Mouse (Mus musculus) 3T3-L1 (cell line): ENCODE results near the gene Pecam1.
"Not testable (repeated sequence)": the region's sequence is repeated elsewhere in the genome, so short reads cannot be mapped to it uniquely, and the experiment has no call there.

ENCODE experiments used
- DNase-seq: peaks from one replicate; pipeline ENCODE4 v3.0.0-alpha.2; 2015; ENCODE audit warnings: low read depth, low spot score

Gene Pecam1

DNA sequence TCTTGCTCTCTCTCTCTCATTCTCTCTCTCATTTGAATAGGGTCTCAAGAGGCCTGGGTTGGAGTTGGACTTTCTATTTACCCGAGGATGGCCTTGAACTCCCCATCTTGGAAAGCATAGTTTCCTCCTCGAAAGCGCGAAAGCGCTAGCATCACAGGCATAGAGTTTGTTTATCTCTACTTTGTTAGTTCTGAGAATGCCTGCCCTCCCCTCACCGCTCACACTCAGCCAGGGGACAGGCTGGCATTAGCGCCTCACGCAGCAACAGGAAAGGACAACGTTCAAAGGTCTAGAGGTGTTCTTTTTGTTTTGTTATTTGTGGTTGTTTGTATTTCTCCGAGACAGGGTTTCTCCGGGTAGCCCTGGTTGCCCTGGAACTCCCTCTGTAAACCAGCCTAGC lies 82.6 kb downstream of the Pecam1 start:
- no peak for DNase-seq

DNA sequence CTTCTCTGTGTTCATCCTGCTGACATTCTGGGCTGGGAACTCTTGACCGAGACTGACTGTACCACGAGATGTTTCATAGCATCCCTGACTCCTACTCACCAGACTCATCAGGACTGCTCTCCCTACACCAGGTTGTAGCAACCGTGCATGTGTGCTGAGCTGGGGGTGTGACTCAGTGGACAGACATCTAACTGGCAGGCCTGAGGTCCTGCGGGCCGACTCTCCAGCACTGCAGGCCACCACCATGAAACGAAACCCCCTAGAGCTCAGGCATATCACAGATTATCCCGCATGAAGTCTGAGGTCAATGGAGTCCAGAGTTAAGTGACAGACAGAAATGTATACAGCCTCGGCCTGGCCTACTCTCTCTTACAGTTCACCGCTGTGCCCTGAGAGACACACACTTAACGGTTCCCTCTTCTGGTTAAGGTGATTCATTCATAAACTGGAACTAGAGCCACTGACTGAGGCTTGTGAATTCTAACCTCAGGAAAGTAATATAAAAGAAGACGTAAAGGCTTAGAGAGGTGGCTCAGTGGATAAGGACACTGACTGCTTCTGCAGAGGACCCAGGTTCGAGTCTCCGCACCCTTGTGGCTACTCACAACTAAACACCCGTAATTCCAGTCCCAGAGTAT lies 83.8 kb downstream of the Pecam1 start:
- DNase-seq: peak; percentile 66

DNA sequence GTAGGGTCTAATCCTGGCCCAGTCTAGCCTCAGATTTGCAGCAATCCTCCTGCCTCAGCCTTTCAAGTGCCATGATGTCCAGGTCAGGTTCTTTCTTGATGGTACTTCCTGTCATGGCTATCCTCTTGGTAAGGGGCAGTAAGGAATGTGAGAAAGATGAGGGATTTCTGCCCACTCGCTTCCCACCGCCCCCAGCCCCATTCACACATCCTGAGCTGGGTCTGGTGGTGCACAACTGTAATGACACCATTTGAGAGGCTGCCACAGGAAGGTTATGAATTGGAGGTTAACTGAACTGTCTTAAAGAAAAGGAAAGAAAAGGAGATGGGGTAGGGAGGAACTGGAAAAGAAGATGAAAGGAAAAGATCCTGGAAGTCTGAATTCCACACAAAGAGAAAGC lies 84.6 kb downstream of the Pecam1 start:
- DNase-seq: no peak

- no peak for DNase-seq
These were observed 85.1 kb downstream of the Pecam1 start for GRCm38 (mm10) chr11:106665328-106665727.

GRCm38 (mm10) chr11:106664691-106665090 lies 85.7 kb downstream of the Pecam1 start:
- DNase-seq: no peak

- DNase-seq: no peak
These were observed 86.6 kb downstream of the Pecam1 start for GRCm38 (mm10) chr11:106663838-106664237.

DNA sequence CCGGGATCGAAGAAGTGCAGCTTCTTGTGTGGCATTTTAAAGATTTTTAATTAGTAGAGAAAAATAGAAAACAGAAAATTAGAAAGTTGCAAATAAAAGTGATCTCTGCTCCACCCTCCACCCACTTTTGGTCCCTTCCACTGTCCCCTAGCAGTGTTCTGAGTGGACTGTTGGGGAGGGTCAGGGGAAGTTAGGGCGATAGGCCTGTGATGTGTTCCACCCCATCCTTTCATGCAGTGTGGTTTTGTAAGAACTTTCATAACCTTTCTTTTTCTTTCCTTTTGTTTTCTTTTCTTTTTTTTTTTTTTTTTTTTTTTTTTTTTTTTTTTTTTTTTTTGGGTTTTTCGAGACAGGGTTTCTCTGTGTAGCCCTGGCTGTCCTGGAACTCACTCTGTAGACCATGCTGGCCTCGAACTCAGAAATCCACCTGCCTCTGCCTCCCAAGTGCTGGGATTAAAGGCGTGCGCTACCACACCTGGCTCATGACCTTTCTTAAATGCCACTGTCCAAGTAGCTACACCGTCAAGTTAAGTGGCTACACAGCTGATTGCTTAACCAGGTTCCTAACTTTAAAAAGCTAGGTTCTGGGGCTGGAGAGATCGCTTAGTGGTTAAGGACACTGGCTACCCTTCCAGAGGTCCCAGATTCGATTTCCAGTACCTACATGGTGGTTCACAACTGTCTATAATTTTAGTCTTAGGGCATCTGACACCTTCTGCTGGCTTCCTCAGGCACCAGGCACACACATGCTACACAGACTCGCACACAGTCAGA lies 87.6 kb downstream of the Pecam1 start:
- DNase-seq: no peak

DNA sequence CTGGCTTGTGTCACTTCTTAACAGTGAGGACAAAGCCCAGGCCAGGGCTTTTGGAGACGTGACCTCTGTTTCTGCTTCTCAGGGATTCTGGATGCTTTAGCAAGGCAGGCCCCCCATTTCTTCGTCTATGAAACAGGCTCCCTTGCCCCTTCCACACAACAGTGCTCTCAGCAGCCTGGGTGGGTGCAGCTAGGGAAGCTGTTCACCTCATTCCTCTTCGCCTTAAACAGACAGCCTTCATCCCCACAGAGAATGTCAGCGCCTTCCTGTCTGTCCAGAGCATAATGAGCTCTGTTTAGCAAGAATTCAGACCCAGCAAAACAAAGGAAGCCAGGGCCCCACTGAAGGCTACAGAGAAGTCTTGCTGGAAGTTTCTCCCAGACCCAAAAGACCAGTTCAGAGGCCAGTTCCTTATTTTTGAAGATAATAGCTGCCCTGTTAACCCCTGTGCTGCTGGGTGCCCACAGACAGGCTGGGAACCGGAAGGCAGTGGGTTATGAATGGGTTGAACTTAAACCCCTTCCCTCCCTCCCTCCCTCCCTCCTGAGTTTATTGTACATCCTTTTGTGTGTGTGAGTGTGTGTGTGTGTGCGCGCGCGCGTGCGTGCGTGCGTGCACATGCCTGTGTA lies 89.9 kb downstream of the Pecam1 start:
- no peak for DNase-seq

- peak; percentile 64 for DNase-seq
These were observed 90.7 kb downstream of the Pecam1 start for GRCm38 (mm10) chr11:106659598-106660295.

DNA sequence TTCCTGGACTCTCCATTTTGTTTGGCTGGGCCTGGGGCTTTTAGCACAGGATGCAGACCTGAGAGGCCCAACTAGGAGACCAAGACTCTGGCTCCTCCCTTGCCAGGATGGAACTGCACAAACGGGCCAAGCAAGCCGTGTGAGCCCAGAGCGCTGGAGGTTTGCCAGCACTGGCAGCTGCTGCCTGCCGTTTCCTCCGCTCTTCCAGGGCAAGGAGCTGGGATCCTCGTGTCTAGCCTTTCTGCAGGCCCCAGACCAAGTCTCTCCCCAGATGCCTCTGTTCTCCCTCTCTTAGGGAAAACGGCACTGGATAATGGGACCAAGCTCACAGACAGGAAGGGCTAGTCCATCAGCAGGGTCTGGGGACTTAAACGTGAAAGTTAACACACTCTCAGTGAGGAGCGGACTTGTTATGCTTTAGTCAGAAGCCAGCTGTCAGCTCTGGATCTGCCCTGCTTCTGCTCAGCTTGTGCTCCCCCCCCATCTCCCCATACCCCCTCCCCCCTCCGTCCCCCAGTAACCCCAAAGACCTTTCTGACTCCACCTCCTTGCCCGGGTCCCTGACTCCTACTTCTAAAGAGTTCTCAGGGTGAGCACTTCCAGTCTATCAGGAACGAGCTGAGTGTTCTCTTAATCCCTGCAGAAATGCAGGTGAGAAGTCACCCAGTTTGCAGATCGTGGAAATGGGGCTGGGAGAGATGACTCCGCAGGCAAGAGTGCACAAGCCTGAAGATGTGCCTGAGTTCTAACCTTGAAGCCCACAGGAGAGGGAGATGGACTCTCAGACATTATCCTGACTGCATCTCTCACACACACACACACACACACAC lies 92.2 kb downstream of the Pecam1 start:
- DNase-seq: peak; percentile 62

- not testable (repeated sequence) for DNase-seq
These were observed 93.4 kb downstream of the Pecam1 start for GRCm38 (mm10) chr11:106656896-106657498.

DNA sequence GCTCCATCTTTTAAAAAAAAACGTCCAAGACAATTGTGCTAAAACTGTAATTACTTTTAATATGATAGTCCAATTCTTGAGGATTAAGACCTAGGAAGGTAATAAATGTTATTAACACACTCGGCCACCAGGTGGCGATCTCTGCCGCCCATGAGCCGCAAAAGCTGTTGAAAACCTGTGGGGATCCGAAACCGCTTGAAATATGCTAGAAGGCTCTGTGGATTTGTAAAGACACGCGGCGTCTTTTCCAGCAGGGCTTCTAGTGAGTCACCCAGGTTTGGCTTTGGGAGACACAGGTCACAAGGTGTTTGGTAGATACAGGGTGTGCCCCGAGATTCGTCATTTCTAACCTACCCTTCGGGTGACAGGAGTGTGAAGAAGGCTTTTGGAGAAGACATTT lies 102.1 kb downstream of the Pecam1 start:
- peak; percentile 82 for DNase-seq

DNA sequence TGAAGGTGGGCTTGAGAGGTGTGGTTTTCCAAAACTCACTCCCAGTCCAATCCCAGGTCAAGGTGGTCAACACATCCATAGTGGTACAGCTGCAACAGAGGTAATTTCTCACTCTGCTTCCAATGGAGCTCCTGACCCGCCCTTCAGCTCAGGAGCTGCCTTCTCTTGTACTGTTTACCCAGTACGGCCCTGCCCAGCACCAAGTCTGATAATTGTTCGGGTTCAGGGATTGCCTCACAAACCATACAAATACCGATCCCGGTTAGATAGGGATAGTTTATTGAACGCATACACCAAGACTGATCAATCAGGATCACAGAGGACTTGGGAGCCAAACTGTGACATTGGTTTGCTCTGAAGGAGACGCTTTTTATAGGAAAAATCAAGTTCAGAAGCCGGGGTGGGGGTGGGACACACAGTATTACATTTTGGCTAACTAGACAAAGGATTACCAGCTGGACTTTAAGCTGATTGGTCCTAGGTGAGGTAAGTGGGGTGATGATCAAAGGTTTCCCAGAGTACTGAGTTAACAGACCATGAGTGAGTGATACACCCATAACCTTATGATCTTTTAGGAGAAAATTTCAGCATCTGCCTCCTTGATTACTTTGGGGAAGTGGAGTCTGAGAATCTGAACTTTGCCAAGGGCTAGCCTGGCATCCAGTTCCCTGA lies 107.3 kb downstream of the Pecam1 start:
- no peak for DNase-seq

DNA sequence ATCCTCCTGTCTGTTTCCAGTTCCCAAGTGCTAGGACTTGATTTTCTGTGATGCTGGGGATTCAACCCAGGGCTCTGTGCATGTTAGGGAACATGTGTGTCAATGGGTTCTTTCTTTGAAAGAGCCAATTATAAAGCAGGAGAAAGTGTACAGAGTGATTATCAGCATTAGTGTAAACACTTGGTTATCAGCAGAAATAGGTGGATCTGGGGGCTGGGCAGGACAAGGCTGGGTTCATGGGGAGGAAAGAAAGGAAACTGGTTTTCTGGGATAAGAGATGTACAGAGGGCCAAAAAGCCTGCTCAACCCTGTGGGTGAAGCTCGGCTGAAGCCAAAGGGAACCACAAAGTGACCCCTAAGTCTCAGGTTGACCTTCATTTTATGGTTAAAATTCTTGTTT lies 108.8 kb downstream of the Pecam1 start:
- no peak for DNase-seq

GRCm38 (mm10) chr11:106640059-106640458 lies 110.4 kb downstream of the Pecam1 start:
- DNase-seq: no peak

GRCm38 (mm10) chr11:106639356-106639692 lies 111.1 kb downstream of the Pecam1 start:
- no peak for DNase-seq

GRCm38 (mm10) chr11:106638551-106639355 lies 111.7 kb downstream of the Pecam1 start:
- no peak for DNase-seq

DNA sequence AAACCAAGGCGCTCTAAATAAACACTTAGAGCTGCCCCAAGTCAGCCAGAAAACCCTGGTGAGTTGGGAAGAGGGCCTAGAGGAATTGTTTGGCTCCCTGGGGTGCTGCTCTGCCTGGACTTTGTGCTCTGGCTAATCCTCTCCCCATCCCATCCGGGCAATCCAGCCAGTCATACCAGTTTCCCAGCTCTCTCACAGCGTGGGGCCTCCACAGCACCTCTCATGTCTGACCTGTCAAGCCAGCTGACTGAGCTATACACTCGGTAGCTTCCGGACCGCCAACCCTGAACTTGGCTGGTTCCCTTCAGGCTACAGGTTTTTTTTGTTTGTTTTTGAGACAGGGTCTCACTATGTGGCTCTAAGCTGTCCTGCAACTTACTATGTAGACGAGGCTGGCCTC lies 112.7 kb downstream of the Pecam1 start:
- DNase-seq: no peak

DNA sequence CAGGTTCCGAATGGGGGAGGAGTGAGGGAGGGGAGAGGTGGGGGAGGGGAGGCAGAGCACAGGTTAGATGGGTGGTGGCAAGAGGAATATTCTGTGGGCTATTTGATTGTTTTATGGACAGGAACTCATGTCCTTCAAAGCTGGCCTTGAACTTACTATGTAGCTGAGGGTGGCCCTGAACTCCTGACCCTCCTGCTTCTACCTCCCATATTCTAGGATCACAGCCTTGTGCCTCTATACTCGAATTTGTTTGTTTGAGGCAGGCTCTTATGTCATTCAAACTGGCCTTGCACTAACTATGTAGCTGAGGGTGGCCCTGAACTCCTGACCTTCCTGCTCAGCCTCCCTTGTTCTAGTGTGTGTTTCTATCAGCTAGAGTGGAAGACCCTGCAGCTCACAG lies 114.5 kb downstream of the Pecam1 start:
- DNase-seq: no peak

DNA sequence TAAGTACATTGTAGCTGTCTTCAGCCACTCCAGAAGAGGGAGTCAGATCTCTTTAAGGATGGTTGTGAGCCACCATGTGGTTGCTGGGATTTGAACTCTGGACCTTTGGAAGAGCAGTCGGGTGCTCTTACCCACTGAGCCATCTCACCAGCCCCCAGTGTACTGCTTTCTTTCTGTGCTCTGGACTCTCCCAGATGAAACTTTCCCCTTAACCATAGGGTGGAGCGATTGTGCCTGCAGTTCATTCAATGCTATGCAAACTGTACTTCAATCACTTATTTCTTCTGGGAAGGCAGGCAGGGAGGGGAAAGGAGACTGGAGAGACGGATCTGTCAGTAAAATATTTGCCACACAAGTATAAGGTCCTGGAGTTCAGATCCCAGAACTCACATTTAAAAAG lies 116.3 kb downstream of the Pecam1 start:
- DNase-seq: not testable (repeated sequence)
